Comparison of ENCODE assay signal across 10 mouse cellular contexts in the genomic region with DNA sequence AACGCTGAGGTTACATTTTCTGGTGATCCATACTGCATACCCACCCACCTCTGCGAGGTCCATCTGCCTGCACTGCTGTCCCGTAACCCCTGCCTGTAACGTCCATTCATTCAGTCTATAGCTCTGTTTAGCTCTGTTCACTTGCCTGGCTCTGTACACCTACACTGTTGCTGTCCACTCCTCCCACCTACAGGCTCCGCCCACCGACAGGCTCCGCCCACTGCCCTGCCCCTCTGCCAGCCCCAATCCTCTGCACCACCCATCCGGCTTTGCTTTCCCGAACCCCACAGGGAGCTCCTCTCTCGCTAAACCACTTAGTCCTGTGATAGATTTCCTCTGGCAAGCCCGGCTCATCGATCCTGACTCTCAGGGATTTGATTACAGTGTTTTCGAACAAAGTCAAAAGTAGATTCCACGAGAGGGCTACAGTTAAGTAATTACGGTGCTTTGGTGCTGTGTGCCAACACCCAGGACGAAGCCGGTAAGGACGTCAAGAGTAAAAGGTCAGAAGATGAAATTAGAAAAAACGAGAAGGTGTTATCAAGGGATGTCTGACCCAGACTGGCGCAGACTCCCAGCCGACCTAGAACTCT.
A peak's percentile ranks its signal among the peaks of the same experiment; 100 is the strongest.
DNase-seq lines count a peak whose midpoint lies in the region; ATAC-seq and TF ChIP-seq lines count a peak whose summit lies in the region.
"Had no signal": no experiment of that assay in that cellular context is flagged by ENCODE, and none has a peak within 500 bp of the region (broad histone marks: within the 10 kb centered on the region; RNA-seq: fewer than 3 reads in every experiment).

No protein-coding gene starts in this region.

- H3K27me3 ChIP-seq in lung, embryonic 14.5 days (ENCODE audit: insufficient read depth, low read length): no peaks in the 10 kb centered on the region
- no peaks in the 10 kb centered on the region for H3K27me3 ChIP-seq in intestine, embryonic 16.5 days (replicated peaks; ENCODE audit: control insufficient read depth, insufficient read depth, low read length)
- H3K27me3 ChIP-seq in midbrain, embryonic 16.5 days (ENCODE audit: control insufficient read depth, insufficient read depth, low read depth, low read length): no peaks in the 10 kb centered on the region

- H3K4me3 ChIP-seq in lung, embryonic 14.5 days (ENCODE audit: low read depth, low read length): no peak overlapping the region
- H3K4me3 ChIP-seq in intestine, embryonic 16.5 days (ENCODE audit: low read length): no peak overlapping the region
- no peak overlapping the region for H3K4me3 ChIP-seq in midbrain, embryonic 16.5 days (ENCODE audit: low read depth, low read length)

- ATAC-seq in lung, embryonic 14.5 days (ENCODE audit: insufficient read depth): peak; percentile 55; the same call in 1 of the 2 replicates
- ATAC-seq in intestine, embryonic 16.5 days: peak; percentile 89
- ATAC-seq in midbrain, embryonic 16.5 days: peak; percentile 41; the same call in 1 of the 2 replicates
- ATAC-seq: forebrain, postnatal 0 days had no signal

- H3K36me3 ChIP-seq in lung, embryonic 14.5 days (ENCODE audit: insufficient read depth): no peaks in the 10 kb centered on the region
- H3K36me3 ChIP-seq in intestine, embryonic 16.5 days (ENCODE audit: control insufficient read depth, insufficient read depth, low read length): no peaks in the 10 kb centered on the region
- H3K36me3 ChIP-seq in midbrain, embryonic 16.5 days (ENCODE audit: control insufficient read depth, insufficient read depth, low read length): no peaks in the 10 kb centered on the region

- WGBS in lung, embryonic 14.5 days: 27% methylated on average over 21 of the region's 21 CpGs
- WGBS in intestine, embryonic 16.5 days: 33% methylated on average over 21 of the region's 21 CpGs
- 39% methylated on average over 21 of the region's 21 CpGs for WGBS in midbrain, embryonic 16.5 days

- H3K27ac ChIP-seq in lung, embryonic 14.5 days (ENCODE audit: low read depth): no peak overlapping the region
- no peak overlapping the region for H3K27ac ChIP-seq in intestine, embryonic 16.5 days (ENCODE audit: low read length)
- H3K27ac ChIP-seq in midbrain, embryonic 16.5 days (ENCODE audit: low read length): no peak overlapping the region
- H3K27ac ChIP-seq: liver, embryonic 14.5 days had no signal

- no peaks in the 10 kb centered on the region for H3K9me3 ChIP-seq in lung, embryonic 14.5 days (ENCODE audit: low read depth, low read length)
- H3K9me3 ChIP-seq in intestine, embryonic 16.5 days (ENCODE audit: control insufficient read depth, low read length): no peaks in the 10 kb centered on the region
- H3K9me3 ChIP-seq in midbrain, embryonic 16.5 days (replicated peaks; ENCODE audit: control insufficient read depth, low read length, poor library complexity, severe bottlenecking): no peaks in the 10 kb centered on the region

- 0 out of 2 replicates have a peak overlapping the region, but pooled peaks have one; percentile 13 for H3K4me2 ChIP-seq in lung, embryonic 14.5 days
- peak overlapping the region; percentile 29 for H3K4me2 ChIP-seq in intestine, embryonic 16.5 days (ENCODE audit: low read depth, low read length)
- no peak overlapping the region for H3K4me2 ChIP-seq in midbrain, embryonic 16.5 days (ENCODE audit: low read length)

- no peak overlapping the region for H3K9ac ChIP-seq in lung, embryonic 14.5 days
- H3K9ac ChIP-seq in intestine, embryonic 16.5 days (ENCODE audit: low read depth, low read length): no peak overlapping the region
- H3K9ac ChIP-seq in midbrain, embryonic 16.5 days (ENCODE audit: low read depth, low read length): no peak overlapping the region
- H3K9ac ChIP-seq: forebrain, postnatal 0 days; liver, embryonic 14.5 days had no signal

- peaks cover 11% of the 10 kb centered on the region; the same call in 1 of the 2 replicates for H3K4me1 ChIP-seq in lung, embryonic 14.5 days (ENCODE audit: insufficient read depth)
- H3K4me1 ChIP-seq in intestine, embryonic 16.5 days (ENCODE audit: control insufficient read depth, insufficient read depth, low read length): no peaks in the 10 kb centered on the region; the same call in 1 of the 2 replicates
- peaks cover 2% of the 10 kb centered on the region; the same call in 1 of the 2 replicates for H3K4me1 ChIP-seq in midbrain, embryonic 16.5 days (ENCODE audit: control insufficient read depth, insufficient read depth, low read length)

- DNase-seq in lung, embryonic 14.5 days: peak; percentile 25
- DNase-seq in lung, adult 18-20 months: no peak
- DNase-seq in embryo, embryonic 9.5 days (ENCODE audit: extremely low spot score): peak; percentile 52
- no peak for DNase-seq in right cerebral cortex, postnatal 4 days
- DNase-seq in urinary bladder, postnatal 10 days (ENCODE audit: low spot score): no peak
- DNase-seq in gastrocnemius, postnatal 10 days: no peak
- DNase-seq: forebrain, postnatal 0 days had no signal

- TF ChIP-seq CTCF in lung, embryonic 14.5 days (IDR thresholded peaks at IDR 0.05; ENCODE audit: low read depth): no peak

Comparison
In these comparisons a context has a peak if more than half of its experiments do, and no peak if none do; other contexts are left out.
1. DNase-seq: peak in lung, embryonic 14.5 days (single experiment) and embryo, embryonic 9.5 days (single experiment); none in lung, adult 18-20 months (0 of 2), right cerebral cortex, postnatal 4 days (single experiment), urinary bladder, postnatal 10 days (single experiment) and gastrocnemius, postnatal 10 days (single experiment).
2. Peak in every context shown above with its lines, with median percentiles within 50 percentile points of each other: ATAC-seq.